Mouse (Mus musculus): ENCODE data around the gene Ints1. TPM values are rescaled to one million over a fixed set of nuclear protein-coding genes. Genes with fewer than 3 reads are reported as not detected.
"Not testable (repeated sequence)": the region's sequence is repeated elsewhere in the genome, so short reads cannot be mapped to it uniquely, and the experiment has no call there.

Ints1 gene
- total RNA-seq, 2 experiments from 2014 or later, result 36.4 to 36.7 TPM

DNA sequence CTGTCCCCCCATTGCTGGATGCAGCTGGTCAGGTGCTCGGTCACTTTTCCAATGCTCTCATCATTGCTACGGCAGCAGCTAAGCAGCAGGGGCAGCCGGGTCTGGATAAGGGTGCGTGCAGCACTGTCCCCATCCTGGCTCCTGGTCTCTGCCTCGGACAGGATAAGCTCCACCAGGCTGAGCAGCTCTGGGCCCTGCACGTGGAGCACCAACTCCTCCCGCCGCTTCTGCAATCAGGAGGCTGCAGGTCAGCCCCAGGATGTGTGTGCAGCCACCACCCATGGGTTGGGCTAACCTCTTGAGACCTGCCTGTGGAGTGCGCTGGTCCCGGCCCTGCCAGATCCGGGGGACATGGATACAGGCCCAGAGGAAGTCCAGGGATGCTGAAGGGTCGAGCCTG lies 19.3 kb downstream of the Ints1 start:
- no peak for DNase-seq

DNA sequence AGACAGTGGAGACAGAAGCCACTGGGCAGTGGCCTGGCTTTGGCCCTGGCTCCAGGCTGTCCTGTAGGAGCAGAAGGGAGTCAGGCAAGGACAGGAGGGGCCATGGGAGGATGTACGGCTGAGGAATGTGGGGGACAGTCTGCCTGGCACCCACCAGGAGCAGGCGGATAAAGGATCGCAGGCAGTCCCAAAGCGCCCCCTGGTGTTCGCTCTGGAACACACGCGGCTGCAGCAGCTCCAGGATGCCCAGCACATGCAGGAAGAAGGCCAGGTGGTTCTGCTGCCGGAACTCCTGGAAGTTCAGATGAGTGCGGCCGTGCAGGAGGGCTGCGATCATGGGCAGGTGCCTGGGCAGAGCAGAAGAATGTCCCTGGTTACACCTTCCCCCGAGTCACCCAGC lies 20.7 kb downstream of the Ints1 start:
- DNase-seq, result peak; percentile 66

DNA sequence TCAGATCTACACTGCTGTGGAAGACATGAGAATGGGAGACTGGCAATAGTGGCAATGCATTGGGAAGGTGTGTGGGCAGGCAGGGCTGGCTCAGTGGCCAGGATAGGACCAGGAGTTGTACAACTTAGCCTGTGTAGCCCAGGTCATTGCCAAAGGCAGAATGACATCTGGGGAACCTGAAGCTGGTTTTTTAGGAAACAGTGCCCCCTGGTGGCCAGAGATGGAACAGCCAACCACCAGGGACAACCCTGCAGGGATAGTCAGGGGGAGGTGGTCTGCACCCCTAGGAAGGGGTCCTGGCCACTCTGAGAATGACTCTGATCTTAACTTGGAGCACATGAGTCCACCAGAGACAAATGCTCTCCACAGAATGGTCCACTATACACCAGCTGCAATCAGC lies 24.9 kb downstream of the Ints1 start:
- peak; percentile 77 for DNase-seq

DNA sequence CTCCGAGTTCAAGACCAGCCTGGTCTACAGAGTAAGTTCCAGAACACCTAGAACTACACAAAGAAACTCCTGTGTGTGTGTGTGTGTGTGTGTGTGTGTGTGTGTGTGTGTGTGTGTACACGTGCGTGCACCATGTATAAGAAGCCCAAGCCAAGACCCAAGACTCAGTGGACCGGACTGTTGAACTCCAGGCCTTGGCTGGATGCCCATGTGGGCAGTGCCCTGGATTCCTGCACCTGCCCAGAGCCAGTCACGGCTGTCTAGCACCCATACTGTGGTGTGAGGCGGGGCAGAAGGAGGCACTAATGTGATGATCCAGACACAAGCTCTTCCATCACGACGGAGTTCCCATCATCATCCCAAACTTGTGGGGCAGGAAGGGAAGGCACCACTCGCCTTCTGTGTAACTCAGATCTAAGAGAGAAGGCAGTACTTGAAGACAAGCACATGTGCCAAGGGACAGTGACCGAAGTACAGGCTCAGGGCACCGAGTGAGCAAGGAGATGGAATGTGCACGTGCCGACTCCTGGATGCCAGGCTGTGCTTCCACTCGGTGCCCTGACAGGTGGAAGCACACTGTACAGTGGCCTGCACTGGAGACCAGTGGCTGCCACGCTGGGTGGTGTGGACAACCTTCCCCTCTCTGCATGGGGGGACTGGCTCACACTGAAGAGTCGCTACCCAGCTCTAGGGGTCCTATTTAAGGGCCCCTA lies 25.9 kb downstream of the Ints1 start:
- DNase-seq, result no peak

DNA sequence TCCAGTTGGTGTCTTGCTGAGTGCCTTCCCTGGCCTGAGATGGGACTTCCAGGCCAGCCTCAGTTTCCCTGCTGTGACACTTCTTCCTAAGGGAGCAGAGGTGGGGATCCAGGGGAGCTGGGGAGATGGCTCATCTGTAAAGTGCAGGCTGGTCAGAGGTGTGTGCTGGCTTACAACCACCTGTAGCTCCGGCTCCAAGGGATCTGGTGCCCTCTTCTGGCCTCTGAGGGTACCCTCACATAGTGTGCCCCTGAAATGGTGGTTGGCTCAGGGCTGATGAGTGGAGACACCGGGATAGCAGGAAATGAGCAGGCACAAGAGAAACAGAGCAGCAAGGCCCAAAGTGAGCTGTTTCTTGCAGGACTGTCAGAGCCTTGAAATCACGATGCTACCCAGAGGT lies 29.7 kb downstream of the Ints1 start:
- DNase-seq, result no peak

DNA sequence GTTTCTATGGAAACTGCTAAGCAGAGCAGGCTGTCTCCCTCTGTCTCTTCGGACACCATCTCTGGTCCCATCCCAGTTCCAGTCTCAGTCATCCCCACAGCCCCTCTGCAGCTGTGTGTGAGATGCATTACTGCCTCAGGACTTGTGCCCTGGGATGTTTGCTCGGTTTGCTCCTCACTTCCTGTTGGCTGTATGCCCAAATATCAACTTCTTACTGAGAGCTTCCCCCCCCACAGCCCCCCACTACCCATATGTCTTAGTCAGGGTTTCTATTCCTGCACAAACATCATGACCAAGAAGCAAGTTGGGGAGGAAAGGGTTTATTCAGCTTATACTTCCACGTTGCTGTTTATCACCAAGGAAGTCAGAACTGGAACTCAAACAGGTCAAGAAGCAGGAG lies 32.8 kb downstream of the Ints1 start:
- not testable (repeated sequence) for DNase-seq

DNA sequence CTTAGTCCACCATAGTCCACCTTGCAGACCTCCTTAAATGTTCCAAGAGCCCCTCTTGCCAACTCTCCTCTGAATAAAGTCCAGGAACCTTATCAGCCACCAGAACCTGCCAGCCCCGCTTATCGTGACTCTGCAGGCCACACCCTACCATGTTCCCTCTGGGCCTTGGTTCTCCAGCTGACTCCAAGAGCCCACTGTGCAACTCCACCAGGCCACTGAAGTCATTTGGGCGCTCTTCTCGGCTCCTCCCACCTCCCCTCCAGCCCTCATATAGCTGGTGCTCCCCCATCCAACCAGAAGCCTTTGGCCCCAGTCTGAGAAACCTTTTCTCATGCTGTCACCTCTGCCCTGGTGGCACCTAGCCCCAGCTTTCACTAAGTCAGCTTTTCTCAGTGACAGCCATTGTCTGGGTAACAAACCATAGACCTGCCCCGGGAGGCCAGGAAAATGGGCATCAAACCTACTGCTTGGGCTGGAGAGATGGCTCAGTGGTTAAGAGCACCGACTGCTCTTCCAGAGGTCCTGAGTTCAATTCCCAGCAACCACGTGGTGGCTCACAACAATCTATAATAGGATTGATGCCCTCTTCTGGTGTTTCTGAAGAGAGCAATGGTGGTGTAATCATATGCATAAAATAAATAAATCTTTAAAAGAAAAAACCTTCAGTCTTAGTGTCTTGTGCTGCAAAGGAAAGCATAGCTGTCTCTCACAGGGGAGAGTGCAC lies 36.7 kb downstream of the Ints1 start:
- no peak for DNase-seq

DNA sequence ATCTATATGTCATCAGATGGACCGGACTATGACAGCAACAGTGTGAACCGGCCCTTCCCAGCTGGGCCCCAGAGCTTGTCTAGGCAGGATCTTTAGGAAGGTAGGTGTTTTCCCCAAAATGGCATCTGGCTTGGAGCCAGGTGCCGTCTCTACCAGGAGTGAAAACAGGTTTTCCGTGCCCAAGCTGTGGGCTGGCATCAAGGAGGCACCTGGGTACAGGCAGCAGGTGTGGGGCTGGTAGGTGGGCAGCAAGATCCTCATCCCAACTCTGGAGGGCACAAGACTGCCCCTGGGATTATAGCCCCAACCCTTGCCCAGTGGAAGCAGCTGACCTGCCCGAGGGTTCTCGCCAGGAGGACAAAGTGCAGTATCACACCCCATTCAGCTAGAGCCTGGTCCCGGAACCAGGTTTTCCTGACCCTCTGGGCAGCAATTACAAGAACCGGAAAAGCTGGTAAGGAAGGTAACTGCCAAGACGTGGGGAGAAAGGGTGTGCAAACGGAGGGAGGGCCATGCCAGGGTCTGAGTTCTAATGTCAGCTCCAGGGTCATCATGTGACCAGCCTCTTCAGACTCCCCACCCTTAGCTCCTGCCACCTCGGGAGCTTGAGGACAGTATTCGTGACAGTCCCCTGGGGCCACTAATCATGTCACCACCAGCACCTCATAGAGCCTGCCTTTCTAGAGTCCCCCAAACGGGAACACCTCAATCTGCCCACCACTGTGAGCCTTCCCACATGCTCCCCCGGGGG lies 37.5 kb downstream of the Ints1 start:
- DNase-seq, result no peak

DNA sequence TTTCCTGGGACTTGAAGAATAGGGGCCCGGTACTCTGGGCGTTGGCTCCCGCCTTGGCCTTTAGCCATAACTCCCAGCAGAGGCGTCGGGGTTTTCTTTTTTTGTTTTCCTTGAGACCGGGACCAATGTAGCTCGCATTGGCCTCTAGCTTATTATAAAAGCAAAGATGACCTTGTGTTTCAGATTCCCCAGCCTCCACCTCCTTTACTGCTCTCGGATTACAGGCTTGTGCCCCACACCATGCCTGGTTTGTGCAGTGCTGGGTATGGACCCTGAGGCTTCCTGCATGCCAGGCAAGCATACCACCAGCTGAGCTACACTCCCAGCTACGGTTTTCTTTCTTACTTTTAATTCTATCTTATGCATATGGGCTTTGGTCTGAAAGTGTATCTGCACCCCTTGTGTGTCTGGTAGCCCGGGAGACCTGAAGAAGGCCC lies 39.0 kb downstream of the Ints1 start:
- no peak for DNase-seq

DNA sequence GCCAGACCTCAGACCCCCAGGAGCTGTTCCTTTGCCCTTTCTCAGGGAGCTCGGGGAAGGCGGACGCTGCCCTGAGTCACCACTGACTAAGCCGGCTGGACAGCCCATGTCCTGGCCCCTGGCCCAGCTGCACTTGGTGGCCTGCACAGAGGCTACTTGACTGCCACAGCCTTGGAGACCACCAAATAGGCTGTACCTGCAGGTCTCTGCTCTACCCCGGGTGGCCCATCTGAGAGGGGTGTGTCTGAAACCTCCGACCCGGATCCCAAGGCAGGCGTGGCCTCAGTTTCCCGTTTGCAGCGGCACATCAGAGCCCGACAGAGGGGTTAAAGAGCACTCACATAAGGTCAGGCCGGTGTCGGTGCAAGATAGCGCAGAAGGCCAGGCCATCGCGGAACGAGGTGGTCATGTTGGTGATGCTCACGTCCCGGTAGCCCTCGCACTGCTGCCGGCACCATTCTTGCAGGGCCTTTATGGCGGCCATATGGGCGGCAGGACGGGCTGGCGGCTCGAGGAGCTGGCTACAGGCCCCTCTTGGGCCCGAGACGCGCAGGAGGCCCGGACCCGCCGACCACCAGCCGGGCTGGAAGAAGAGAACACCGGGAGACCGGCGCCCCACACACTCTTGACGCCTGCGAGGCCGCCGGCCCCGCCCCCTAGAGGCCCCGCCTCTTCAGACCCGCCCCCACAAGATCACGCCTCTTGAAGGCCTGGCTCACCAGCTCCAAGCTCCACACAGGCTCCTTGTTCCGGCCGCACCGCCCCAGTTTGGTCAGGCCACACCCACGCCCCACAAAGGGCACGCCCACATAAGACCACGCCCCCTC lies 39.6 kb downstream of the Ints1 start, which contains the start of gene Micall2:
Gene Micall2, minus strand, starts transcription at position 660 of the 827 bp plus-strand sequence.
- DNase-seq, result peak; percentile 92

DNA sequence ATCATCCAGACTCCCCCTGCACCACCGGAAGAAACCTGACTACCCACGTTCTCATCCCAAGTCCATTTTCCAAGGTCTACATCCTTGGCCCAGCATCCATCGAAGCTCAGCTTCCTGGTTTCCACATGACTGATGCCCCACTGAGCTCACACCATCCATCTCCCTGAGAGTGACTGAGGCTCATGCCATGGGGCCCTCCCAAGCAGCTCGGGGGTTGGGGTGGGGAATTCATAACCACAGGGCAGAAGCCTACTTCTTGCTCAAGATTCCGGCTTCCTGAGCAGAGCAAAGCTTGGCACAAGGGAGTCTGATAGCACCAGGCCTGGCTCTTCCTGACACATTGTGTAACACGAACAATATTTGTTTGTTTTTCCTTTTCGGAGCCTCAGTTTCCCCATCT lies 40.7 kb downstream of the Ints1 start:
- no peak for DNase-seq

DNA sequence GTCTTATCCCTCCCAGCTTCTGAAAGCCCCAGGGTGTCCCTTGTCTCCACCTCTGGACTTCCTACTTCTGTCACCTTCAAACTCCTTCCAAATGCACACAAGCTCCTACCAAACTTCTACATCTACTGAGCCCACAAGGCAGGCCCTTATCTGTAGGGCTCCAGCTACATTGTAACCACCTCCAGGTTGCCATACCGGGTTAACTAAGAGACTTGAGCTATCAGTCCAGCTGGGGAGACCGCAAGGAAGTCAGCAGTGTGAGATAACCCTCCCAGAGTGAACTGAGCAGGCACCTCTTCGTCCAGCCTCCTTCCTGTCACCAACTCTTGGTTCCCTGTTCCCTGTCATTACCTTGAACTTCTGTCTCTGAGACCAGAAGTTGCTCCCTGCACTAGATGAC lies 41.5 kb downstream of the Ints1 start:
- DNase-seq, result no peak

DNA sequence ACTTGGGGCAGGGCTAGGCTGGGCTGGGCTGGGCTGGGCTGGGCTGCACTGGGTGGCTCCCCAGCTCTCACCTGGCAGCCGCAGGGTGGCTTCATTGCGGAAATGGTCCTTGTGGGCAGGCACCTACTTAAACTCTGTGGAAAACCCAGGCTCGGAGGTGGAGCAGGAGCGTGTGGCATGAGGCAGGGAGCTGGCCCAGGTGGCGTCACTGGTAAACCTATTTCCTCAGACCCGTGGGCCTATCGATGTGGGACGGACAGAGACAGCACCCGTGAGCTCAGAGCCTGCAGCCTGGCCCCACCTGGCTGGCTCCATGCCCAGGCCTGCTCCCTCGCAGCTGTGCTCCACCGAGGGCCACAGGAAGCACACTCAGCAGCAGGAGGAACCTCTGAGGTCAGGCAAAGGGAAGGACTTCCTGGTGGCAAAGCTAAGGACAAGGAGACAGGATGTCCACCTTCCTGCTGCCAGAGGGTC lies 42.8 kb downstream of the Ints1 start:
- no peak for DNase-seq

DNA sequence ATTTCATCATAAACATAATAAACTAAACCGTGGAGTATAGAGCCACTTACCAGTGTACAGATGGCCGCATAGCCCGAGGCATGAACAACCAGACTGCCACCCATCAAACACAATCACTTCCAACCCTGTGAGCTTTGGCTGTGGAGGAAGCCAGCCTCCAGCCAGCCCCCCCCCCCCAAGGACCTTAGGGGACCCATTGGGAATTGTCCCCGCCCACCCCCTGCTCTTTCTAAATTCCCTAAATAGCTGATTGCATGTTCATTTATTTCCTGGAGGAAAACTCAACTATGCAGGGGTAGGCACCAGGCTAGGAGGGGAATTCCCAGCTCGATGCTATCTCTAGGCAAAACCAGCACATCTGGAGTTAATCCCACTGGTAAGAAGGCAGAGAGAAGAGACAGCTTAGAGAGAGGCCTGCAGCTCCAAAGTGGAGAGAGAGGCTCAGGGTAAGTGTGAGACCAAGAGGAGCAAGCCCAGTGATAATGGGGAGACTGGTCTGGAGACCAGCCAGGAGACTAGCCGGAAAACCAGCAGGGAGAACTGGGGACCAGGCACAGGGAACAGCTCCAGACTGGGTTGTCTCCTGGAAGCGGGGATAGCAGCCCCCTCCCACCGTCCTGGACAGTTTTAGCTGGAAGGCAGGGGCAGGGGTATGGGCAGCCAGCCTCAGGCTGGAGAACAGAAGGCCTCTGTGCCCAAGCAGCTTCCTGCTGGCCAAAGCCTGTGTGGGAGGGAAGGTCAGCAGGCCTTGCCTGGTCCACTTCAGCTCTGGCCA lies 44.6 kb downstream of the Ints1 start:
- DNase-seq, result no peak

DNA sequence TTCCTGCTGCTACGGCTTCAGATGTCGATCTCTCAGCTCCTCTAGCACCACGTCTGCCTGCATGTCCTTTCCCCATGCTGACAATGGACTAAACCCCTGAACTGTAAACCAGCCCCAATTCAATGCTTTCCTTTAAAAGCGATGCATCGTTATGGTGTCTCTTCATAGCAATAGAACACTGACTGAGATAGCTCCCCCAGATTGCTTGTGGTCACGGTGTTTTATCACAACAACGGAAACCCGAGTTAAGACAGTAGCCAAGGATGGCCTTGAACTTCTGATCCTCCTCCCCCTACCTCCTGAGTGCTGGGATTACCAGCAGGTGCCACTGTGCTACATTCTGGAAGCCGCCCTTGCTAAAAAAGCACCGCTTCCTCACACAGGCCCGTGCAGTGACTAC lies 48.2 kb downstream of the Ints1 start:
- no peak for DNase-seq

DNA sequence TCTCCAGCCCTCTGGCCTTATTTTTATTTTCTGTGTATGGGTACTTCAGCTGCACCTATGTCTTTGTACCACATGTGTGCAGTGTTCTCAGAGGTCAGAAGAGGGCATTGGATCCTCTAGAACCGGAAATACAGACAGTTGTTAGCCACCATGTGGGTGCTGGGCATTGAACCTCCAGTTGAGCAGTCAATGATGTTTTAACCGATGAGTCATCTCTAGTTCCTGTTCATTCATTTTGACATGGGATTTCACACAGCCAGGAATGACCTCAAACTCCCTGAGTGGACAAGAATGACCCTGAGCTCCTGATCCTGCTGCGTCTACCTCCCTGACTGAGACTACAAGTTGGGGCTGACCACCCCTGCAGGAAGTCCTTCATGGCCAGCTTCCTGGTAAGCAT lies 49.3 kb downstream of the Ints1 start:
- DNase-seq, result no peak

DNA sequence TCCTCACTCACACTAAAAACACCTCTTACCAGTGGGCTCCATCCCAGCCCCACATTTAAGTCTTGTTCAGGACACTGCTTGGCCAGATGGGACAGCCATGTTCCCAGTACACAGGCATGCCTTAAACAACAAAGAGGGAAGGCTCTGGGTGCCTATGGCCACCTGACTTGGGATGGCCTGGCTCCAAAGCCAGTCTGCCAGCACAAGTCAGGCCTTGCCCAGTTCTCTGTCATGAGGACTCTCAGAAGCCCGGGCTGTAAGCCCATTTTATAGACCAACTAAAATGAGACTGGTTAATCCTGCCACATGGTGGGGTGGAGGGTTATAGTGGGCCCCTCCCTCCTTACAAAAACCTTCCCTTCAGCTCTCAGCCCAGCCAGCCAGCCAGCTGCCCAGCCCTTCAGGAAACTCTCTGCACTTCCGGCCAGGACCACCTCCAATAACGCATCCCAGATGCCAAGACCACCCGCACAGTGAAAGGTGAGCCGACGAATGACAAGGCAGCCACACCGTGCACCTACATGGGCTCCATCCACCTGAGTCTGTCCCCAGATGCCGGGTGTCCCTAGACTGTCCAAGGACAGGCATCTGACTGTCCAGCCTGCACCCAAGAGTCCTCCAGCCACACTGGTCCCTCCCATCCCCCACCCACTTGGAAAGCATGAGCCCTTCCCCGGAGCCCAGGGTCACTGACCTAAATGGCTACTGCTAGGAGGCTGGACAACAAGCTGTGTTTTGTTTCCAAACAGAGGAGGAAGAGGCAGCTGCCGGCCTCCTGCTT lies 50.9 kb downstream of the Ints1 start:
- DNase-seq, result peak; percentile 41

DNA sequence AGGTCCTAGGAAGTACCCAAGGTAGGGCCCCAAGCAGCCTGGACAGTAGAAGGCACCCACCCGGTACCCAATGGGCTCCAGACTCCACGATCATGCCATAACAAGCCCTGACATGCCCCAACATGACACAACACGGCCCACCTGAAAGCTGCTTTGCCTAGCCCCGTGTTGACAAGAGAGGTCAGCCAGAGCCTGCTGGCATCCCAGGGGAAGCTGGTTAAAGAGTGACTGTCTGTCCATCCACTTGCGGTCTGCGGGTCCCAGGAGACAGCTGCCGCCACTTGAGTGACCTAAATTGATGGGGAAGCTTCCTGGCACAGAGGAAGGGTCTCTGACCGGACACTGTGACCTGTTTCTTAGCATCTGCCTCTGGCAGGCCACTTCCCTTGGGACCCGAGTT lies 52.4 kb downstream of the Ints1 start:
- no peak for DNase-seq

DNA sequence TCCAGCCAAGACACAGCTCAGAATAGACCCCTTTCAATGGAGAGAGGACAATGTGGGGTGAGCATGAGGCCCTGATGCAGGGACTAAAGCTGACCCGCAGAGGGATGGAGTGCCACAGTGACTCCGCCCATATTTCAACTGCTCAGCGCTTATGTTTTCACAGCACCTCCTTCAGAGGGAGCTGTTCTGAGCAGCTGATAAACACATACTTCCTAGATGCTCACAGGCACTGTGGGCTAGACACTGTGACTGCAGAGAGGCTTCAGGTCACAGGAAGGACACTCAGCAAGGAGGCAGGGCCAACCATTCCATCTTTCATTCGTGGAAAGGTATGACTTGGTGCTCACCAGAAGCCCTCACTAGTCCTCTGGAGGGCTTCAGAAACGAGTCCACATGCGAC lies 52.8 kb downstream of the Ints1 start:
- no peak for DNase-seq

DNA sequence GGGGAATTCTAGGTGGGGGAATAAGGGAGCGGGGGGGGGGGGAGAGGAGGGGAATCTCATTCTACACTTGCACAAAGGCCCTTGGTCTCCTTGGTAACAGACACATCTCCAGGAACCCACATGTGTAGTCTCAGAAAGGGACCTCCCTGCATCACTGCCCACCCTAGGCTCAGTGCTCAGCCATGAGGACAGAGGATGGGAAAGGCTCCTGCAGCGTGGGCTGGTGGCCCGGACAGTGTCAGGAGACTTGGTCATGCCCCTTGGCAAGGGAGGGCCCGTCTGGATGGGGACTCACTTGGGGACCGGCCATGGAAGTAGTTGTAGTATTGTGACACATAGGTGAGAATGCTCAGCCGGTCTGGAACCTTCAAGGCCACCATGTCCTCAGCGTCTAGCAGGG lies 56.5 kb downstream of the Ints1 start:
- no peak for DNase-seq

DNA sequence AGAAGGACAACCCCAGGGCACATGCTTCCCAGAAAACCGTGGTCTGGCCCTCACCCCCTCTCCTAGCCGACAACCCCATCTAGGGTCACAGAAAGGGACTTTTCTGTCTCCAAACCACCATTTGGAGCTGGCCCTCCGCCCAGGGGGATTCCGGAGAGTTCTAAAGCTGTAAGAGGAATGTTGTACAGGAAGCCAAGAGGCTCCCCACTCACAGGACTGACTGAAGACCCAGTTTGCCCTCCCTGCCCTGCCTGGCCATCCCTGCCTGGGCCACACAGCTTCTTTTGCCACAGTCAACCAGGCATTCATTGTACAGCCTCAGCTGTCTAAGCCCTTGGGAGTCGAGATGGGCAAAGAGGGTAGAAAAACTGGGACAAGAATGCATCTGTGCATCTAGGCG lies 56.9 kb downstream of the Ints1 start:
- peak; percentile 52 for DNase-seq
